Mouse (Mus musculus): ENCODE measurements around the gene Sulf2.
A peak's percentile ranks its signal among the peaks of the same experiment; 100 is the strongest.

Sulf2 gene

GRCm38 (mm10) chr2:166175552-166176136 lies 20.2 kb upstream of the Sulf2 start:
- peak; percentile 73 for DNase-seq (ENCODE audit: low read depth, low spot score)

DNA sequence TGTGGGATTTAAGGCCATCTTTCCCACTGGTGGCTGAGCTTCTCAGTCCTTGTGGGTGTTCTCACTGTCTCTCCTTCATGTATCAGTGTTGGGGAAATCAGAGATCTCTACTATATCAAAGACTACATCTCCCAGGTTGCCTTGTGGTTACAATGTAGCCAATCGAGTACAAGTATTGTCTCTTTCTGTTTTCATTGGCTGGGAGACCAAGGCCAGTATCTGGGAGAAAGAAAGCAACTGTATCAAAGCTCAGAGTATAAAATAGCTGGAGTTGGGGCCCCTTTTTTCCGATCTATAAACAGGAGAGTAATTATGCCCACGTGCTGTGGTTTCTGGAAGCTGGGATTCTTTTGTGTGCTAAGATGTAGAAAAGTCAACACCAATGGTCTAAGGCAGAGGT lies 19.7 kb upstream of the Sulf2 start:
- DNase-seq (ENCODE audit: low read depth, low spot score), result peak; percentile 51

- DNase-seq (ENCODE audit: low read depth, low spot score), result no peak
Measured at GRCm38 (mm10) chr2:166173169-166173568, 17.7 kb upstream of the Sulf2 start.

GRCm38 (mm10) chr2:166170173-166170572 lies 14.7 kb upstream of the Sulf2 start:
- DNase-seq (ENCODE audit: low read depth, low spot score), result peak; percentile 53

- peak; percentile 70 for DNase-seq (ENCODE audit: low read depth, low spot score)
Measured at GRCm38 (mm10) chr2:166168868-166169267, 13.4 kb upstream of the Sulf2 start.

- DNase-seq (ENCODE audit: low read depth, low spot score), result no peak
Measured at GRCm38 (mm10) chr2:166167387-166167786, 11.9 kb upstream of the Sulf2 start.

DNA sequence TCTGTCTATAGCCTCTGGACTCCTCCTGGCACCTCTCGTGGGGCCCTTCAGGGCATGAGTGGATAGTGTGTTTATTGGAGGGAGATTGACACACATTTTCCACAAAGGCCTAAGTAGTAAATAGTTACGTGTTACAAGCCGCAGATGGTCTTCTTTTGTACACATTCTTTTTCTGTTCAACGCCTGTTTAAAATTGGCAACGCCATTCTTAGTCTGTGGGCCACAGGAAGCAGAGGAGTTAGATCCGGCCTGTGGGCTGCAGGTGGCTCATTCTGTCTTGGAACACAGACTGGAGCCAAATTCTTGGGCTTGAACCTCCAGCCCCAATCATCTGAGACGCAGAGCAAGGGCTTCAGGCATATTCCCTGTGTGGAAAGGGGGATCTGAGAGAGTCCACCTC lies 9.9 kb upstream of the Sulf2 start:
- DNase-seq (ENCODE audit: low read depth, low spot score), result no peak

GRCm38 (mm10) chr2:166164601-166165000 lies 9.1 kb upstream of the Sulf2 start:
- DNase-seq (ENCODE audit: low read depth, low spot score), result no peak

DNA sequence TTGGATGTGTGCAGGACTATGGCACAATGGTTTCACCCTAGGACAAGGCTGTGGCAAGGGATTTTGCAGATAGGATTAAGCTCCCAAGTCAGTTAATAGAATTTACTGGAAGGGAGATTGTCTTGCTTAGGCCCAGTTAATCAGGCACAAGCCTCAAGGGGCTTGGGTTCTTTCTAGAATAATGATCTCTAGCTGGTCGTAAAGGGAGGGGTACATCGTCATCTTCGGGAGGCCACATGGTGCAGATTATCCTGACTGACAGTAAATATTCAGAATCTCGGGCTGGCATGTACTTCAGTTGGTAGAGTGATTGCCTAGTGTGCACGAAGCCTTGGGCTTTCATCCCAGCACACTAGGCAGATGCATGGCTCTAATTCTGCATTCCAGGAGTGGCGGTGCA lies 8.5 kb upstream of the Sulf2 start:
- DNase-seq (ENCODE audit: low read depth, low spot score), result no peak

DNA sequence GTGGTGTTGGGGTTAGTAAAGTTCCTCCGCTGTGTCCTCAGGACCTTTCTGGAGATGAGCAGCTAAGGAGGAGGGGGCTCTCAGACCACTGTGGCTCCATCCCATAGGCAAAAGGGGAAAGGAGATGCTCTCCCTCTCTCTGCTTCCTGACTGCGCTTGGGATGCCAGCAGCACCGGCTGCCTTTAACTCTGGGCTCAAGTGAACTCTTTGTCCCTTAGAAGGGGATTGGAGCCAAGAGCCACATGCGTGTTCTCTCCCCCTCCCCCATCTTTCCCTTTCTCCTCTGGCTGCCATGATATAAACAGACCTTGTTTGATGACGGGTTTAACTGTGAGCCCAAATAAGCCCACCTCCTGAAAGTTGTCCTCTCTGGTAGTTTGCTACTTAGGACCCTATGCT lies 7.8 kb upstream of the Sulf2 start:
- DNase-seq (ENCODE audit: low read depth, low spot score), result no peak

GRCm38 (mm10) chr2:166162160-166162559 lies 6.7 kb upstream of the Sulf2 start:
- no peak for DNase-seq (ENCODE audit: low read depth, low spot score)

GRCm38 (mm10) chr2:166159276-166159675 lies 3.8 kb upstream of the Sulf2 start:
- peak; percentile 67 for DNase-seq (ENCODE audit: low read depth, low spot score)

DNA sequence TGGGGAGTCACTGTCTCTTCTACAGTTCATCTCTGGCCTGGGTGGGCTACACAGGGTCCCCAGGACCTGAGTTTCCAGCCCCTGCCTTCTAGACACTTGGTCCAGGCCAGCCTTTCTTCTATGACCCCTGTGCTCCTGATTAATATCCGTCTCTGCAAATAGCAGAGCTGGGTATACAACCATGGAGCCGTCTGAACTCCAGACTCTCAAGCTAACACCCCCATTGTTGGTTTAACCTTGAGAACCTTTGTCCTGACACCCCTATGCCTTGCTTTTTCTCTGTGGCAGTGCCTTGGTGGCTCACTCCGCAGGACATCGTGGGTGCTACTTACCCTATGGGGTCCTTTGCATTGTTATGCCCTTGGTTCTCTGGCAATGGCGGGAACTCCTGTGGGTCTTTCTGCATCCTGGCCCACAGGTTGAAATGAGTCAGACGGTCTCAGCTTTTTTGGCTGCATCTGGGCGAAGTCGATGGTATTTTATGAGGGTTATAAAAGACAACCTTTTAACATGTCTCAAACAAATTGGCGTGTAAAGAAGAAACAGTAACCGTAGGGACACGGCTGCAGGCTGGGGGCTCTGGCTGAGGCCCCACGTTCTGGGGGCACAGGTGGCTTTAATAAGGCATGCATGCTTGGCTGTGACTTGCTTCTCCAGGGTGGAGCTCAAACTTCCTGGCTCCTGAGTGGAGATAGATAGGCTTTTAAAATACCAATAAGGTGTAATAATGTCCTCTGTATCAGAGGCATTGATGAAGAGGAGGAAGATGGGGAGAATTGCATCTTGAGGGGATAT lies 2.5 kb upstream of the Sulf2 start:
- DNase-seq (ENCODE audit: low read depth, low spot score), result peak; percentile 58

DNA sequence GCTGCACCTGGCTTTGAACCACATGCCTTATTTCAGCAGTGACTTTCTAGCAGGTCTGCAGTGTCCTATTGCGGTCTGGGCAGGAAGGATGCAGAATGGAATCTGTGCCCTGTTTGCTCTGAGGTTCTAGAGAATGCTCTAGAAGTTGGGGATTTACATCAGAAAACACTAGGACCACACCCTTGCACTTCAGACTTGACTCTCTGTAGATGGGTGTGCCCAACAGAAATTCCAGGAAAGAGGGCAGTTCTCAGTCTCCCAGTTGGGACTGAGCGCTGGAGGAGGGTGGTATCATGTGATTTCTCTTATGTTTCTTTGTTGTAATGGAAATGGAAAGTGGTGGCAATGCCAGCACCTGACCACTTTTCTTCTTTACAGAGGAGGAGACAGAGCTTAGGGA lies 1.7 kb upstream of the Sulf2 start:
- DNase-seq (ENCODE audit: low read depth, low spot score), result peak; percentile 99

- DNase-seq (ENCODE audit: low read depth, low spot score), result peak; percentile 96
Measured at GRCm38 (mm10) chr2:166156122-166156521, 659 bp upstream of the Sulf2 start.

DNA sequence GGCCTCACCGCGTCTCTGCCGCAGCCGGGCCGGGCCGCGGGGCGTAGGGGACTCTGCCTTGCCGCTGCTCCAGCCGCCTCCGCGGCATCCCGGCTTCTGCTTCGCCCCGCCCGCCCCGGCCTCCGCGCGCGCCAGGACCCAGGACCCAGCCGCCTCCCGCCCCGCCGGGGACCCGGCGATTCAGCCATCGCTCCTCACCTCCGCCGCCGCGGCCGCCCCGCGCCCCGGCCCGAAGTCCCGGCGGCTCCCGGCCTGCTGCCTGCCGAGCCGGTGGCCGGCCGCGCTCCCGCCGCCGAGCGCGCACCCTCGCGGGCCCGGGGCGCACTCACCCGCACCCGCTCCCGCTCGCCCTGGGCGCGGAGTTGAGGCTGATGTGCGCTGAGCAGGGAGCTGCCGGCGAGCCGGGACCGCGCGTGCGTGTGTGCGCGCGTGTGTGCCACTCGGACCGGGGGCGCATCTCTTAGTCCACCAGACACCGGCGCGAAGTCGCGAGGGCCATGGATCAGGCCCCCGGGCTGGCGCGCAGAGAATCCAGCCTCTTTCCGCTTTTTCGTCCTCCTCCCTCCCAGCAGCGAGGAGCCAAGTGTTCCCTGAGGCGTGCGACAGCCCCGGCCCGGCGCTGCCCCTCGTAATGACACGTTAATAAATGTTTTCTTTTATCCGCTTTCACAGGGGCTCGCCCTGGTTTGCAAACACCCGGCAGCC lies 562 bp downstream of the Sulf2 start:
- no peak for DNase-seq (ENCODE audit: low read depth, low spot score)

DNA sequence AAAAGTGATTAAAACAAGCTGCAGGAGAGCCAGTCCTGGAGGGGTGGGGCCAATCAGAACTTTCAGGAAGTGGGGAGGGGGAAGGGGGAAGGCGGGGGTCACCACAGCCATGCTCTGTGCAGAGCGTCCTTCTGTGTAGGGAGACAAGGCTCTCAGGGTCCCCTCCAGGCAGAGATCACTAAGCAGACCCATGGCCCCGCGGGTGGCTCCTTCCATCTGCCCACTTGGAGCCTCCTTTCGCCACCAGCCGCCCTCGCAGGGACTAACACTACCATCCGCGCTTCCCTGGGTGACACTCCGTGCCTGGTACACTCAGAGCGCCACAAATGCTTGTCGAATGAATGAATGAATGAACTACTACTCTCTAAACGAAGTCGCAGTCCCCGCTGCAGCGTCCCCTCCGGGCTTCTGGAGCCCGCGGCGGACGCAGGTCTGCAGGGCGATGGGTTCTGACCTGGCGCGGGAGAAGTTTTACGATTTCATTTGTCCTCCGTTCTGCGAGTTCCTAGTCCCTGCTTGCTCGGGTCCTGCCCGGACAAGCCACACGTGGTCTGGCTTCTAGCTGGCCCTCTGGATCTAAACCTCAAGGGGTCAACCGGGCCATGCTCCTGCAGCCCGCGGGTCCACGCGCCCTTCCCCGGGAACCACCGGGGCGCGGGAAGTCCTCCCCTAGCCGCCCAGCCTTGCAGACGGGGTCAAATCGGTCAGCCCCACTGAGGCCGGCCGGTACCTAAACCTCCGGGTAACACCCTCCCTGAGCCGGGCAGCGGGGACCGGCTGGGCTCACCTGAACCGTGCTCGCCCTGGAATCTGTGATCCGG lies 1.4 kb downstream of the Sulf2 start:
- peak; percentile 70 for DNase-seq (ENCODE audit: low read depth, low spot score)

DNA sequence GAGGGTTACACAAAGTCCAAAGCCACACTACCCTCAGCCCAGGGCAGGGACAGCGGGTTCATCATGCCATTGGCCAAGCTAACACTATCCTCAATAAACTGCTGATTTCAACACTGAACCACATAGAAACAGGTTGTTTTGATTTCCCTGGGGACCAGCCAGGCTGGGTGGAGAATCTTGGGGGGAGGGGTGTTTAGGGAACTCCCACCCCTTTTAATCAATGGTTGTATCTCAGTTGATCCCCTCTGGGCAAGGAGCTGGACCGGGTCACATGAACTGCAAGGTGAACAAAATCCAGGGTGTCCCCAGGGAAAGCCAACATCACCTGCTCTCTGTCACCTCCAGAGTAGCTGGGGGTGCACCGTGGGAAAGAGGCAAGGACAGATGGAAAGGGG lies 2.1 kb downstream of the Sulf2 start:
- DNase-seq (ENCODE audit: low read depth, low spot score), result peak; percentile 64

DNA sequence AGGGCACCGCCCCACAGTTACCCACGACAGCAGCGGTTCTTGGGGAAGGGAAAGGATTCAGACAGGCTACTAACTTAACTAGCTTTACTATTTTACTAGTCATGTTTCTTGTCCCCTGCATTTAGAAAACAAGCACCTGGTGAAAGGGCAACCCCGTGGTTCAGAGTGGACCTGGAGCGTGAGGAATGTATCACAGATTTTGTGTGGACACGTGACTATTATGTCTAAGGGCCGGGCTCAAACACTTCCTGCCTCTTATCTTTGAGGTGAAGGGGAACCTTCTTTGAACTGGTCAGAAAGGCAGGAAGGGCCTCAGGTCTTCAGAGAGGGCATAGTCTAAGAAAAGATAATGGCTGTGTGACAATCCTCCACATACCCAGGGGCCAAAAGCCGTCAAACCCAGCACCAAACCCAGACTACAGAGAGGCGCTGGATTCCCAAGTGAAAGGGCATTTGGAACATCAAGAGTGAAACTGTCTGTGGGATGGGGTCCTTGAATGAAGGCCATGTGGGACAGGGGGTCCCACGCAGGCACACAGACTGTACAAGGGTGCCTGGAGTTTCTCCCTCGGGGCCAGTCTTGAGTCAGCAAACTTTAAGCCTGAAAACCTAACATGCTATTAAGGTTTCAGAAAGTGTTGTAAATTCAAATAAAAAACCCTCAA lies 2.6 kb downstream of the Sulf2 start:
- peak; percentile 55 for DNase-seq (ENCODE audit: low read depth, low spot score)

DNA sequence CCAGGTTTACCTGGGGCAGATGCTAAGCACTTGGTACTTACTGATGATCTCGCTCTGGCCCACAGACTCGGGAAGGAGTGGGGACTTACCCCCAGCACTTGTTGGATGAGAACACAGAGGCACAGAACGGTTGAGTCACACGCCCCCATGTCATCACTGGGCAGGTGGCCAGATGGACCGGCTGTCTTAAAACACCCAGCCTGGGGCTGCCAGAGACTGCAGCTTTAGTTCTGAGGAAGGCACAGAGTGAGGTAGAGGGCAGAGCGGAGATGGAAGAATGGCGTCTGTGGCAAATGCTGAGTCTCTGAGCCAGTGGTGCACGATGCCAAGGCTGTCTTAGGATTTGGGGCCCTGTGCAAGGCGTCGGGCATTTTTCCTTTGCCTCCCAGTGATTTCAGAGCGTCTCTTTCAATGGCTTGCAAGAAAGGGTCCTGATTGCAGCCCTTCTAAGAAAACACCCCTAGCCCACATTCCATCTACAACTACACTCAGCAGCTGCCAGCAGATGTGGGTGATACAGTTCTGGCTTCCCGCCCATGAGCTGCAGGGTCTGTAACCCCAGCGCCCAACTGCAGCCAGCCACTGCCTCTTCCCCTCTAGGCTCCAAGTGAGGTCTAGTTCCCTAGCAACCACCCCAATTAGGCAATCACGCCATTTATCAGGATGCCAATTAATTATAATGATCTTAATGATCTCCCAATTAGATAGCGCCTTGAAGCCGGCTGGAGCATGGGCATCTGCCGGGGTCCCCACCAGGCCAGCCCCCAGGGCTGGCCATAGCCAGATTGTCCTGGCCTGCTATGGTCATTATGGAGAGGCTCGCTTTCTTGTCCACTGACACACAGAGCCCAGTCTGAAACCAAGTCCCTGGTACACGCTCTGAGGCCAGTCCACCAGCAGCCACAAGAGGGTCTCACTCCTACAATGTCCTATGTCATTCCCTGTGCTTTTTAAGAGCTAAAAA lies 3.7 kb downstream of the Sulf2 start:
- no peak for DNase-seq (ENCODE audit: low read depth, low spot score)
